Mouse (Mus musculus) B cell, adult 2 months (primary cell): ENCODE results near the gene Rabgap1l.

Experiments
- DNase-seq, 2 experiments: peaks; one replicate each; pipeline ENCODE4 v3.0.0; 2022

The Rabgap1l gene

GRCm38 (mm10) chr1:160231013-160231412, 562.0 kb downstream of the Rabgap1l start:
- peak; percentile 33 to 52 for DNase-seq

- no peak for DNase-seq
These were observed 565.2 kb downstream of the Rabgap1l start for GRCm38 (mm10) chr1:160227850-160228249.

GRCm38 (mm10) chr1:160227196-160227595, 565.8 kb downstream of the Rabgap1l start:
- DNase-seq = no peak

- DNase-seq = no peak
These were observed 568.9 kb downstream of the Rabgap1l start for GRCm38 (mm10) chr1:160224093-160224492.

- no peak for DNase-seq
These were observed 575.1 kb downstream of the Rabgap1l start for GRCm38 (mm10) chr1:160217898-160218297.

- no peak for DNase-seq
These were observed 578.8 kb downstream of the Rabgap1l start for GRCm38 (mm10) chr1:160214171-160214570.

- peak; percentile 100 for DNase-seq
These were observed 580.0 kb downstream of the Rabgap1l start, which contains the start of gene Cacybp for GRCm38 (mm10) chr1:160212703-160213669. Gene Cacybp, minus strand, starts transcription at chr1:160212875.

GRCm38 (mm10) chr1:160212123-160212691, 580.8 kb downstream of the Rabgap1l start:
- no peak for DNase-seq

- DNase-seq = no peak
These were observed 581.4 kb downstream of the Rabgap1l start for GRCm38 (mm10) chr1:160211597-160212122.

GRCm38 (mm10) chr1:160210566-160210965, 582.4 kb downstream of the Rabgap1l start:
- DNase-seq = no peak

- no peak for DNase-seq
These were observed 583.2 kb downstream of the Rabgap1l start for GRCm38 (mm10) chr1:160209844-160210243.

GRCm38 (mm10) chr1:160205486-160205885, 587.5 kb downstream of the Rabgap1l start:
- no peak for DNase-seq

- DNase-seq = no peak
These were observed 597.7 kb downstream of the Rabgap1l start for GRCm38 (mm10) chr1:160195337-160195663.

GRCm38 (mm10) chr1:160194529-160195336, 598.3 kb downstream of the Rabgap1l start, which contains the start of gene Mrps14:
Gene Mrps14, plus strand, starts transcription at chr1:160195215.
- peak; percentile 99 to 100 for DNase-seq

GRCm38 (mm10) chr1:160184506-160184905, 608.5 kb downstream of the Rabgap1l start:
- DNase-seq = peak; percentile 13 to 14

- no peak for DNase-seq
These were observed 611.8 kb downstream of the Rabgap1l start for GRCm38 (mm10) chr1:160181216-160181615.

GRCm38 (mm10) chr1:160176903-160177302, 616.1 kb downstream of the Rabgap1l start:
- DNase-seq = no peak
